Mouse (Mus musculus) urinary bladder, postnatal 4 days (tissue): ENCODE measurements around the gene Wdr24.
"Not testable (repeated sequence)": the region's sequence is repeated elsewhere in the genome, so short reads cannot be mapped to it uniquely, and the experiment has no call there.

Experiments
- DNase-seq, 2 experiments: peaks; one replicate each; pipeline ENCODE4 v3.0.0; 2021 to 2022; ENCODE audit warnings: low spot score in 2 of 2

The Wdr24 gene

GRCm38 (mm10) chr17:25860832-25861703 lies 37.6 kb downstream of the Wdr24 start, which contains the start of gene Wdr90:
Wdr90 (minus strand) TSS chr17:25861501.
- DNase-seq, result peak; percentile 85 to 88

- no peak for DNase-seq
Observed at GRCm38 (mm10) chr17:25861704-25862612, 38.5 kb downstream of the Wdr24 start.

- DNase-seq, result no peak
Observed at GRCm38 (mm10) chr17:25863681-25864080, 40.3 kb downstream of the Wdr24 start.

GRCm38 (mm10) chr17:25864311-25864710 lies 40.9 kb downstream of the Wdr24 start:
- DNase-seq, result no peak

- DNase-seq, result peak in 1 of 2 experiments; percentile 59
Observed at GRCm38 (mm10) chr17:25865288-25865687, 41.9 kb downstream of the Wdr24 start.

GRCm38 (mm10) chr17:25866172-25866571 lies 42.7 kb downstream of the Wdr24 start:
- no peak for DNase-seq

GRCm38 (mm10) chr17:25867509-25867835 lies 44.0 kb downstream of the Wdr24 start:
- DNase-seq, result no peak

GRCm38 (mm10) chr17:25867836-25868600 lies 44.6 kb downstream of the Wdr24 start:
- DNase-seq, result peak; percentile 56 to 65

- DNase-seq, result peak; percentile 74 to 79
Observed at GRCm38 (mm10) chr17:25868601-25869191, 45.3 kb downstream of the Wdr24 start, which contains the start of gene Mcrip2. Mcrip2 (minus strand) TSS chr17:25868764.

- DNase-seq, result no peak
Observed at GRCm38 (mm10) chr17:25869498-25869897, 46.1 kb downstream of the Wdr24 start.

- DNase-seq, result no peak
Observed at GRCm38 (mm10) chr17:25869954-25870353, 46.5 kb downstream of the Wdr24 start.

- DNase-seq, result not testable (repeated sequence)
Observed at GRCm38 (mm10) chr17:25871566-25871965, 48.1 kb downstream of the Wdr24 start.

- DNase-seq, result no peak
Observed at GRCm38 (mm10) chr17:25872676-25873075, 49.2 kb downstream of the Wdr24 start.

GRCm38 (mm10) chr17:25873405-25874147 lies 50.1 kb downstream of the Wdr24 start:
- DNase-seq, result no peak

- DNase-seq, result no peak
Observed at GRCm38 (mm10) chr17:25874148-25874720, 50.8 kb downstream of the Wdr24 start.

- peak; percentile 83 to 96 for DNase-seq
Observed at GRCm38 (mm10) chr17:25874721-25875170, 51.3 kb downstream of the Wdr24 start, which contains the start of gene Mettl26. Mettl26 (plus strand) TSS chr17:25875074.

- peak; percentile 85 to 89 for DNase-seq
Observed at GRCm38 (mm10) chr17:25875171-25876136, 52.0 kb downstream of the Wdr24 start.

GRCm38 (mm10) chr17:25876347-25876915 lies 53.0 kb downstream of the Wdr24 start:
- no peak for DNase-seq
